Mouse (Mus musculus) embryonic stem cell, embryonic (primary cell): Measurements from ENCODE around the gene Tm9sf2.
"Not testable (repeated sequence)": the region's sequence is repeated elsewhere in the genome, so short reads cannot be mapped to it uniquely, and the experiment has no call there.

ENCODE experiments used
- CTCF ChIA-PET, 4 experiments: fragments of 300-600 bp in 2 of 4; fragments of 350-600 bp in 2 of 4; sonication (Branson Sonifier 250); formaldehyde crosslinking; loops; one replicate each; lab custom pipeline; 2022; ENCODE audit warnings: inconsistent platforms in 2 of 4; lab: Charles Lee
- POLR2A ChIA-PET, 4 experiments: fragments of 300-600 bp in 2 of 4; fragments of 350-600 bp in 2 of 4; sonication (Branson Sonifier 250); formaldehyde crosslinking; loops; one replicate each; lab custom pipeline; 2022; ENCODE audit warnings: antibody characterized with exemption in 4 of 4, inconsistent platforms in 1 of 4; lab: Charles Lee

Gene Tm9sf2

GRCm38 (mm10) chr14:122106822-122107468 lies at the start of gene Tm9sf2:
Gene Tm9sf2, plus strand, starts transcription at chr14:122107038.
- ChIA-PET POLR2A (interaction anchor here in 3 of 4 experiments (0.6 to 4.2 kb wide), 45 partner anchors 7 to 427 kb away, joined by 3 to 23 read pairs (median 3); partner anchors contain the start of genes Clybl (in 2 of the 3), Ubac2 (in 2 of the 3), Pcca (in 1 of the 3) and Zic2 (in 1 of the 3)), CTCF (interaction anchor here in 3 of 4 experiments (0.7 to 1.2 kb wide), 3 partner anchors 84 to 104 kb away, joined by 3 to 4 read pairs (median 4); no protein-coding TSS in a partner anchor)

GRCm38 (mm10) chr14:122057941-122058346 lies 48.9 kb upstream of the Tm9sf2 start:
- CTCF ChIA-PET = interaction anchor here in 2 of 4 experiments (0.5 kb wide), 2 partner anchors 344 to 1077 kb away, joined by 3 to 5 read pairs; no protein-coding TSS in a partner anchor
- POLR2A ChIA-PET = interaction anchor here in 2 of 4 experiments (0.6 to 1.5 kb wide), 3 partner anchors 92 to 131 kb away, joined by 3 to 5 read pairs (median 4); no protein-coding TSS in a partner anchor

- CTCF ChIA-PET = interaction anchor here (0.6 to 2.6 kb wide), 11 partner anchors 21 to 519 kb away, joined by 3 to 18 read pairs (median 5); no protein-coding TSS in a partner anchor
- POLR2A ChIA-PET = interaction anchor here in 2 of 4 experiments (0.7 to 1.5 kb wide), 6 partner anchors 26 to 133 kb away, joined by 3 to 4 read pairs (median 3); partner anchors contain the start of gene Timm8a2 (in 1 of the 2)
These were observed 46.2 kb upstream of the Tm9sf2 start for GRCm38 (mm10) chr14:122060642-122061041.

GRCm38 (mm10) chr14:122061376-122061775 lies 45.5 kb upstream of the Tm9sf2 start:
- ChIA-PET POLR2A (interaction anchor here in 2 of 4 experiments (0.6 to 1.5 kb wide), 8 partner anchors 26 to 183 kb away, joined by 3 to 4 read pairs (median 3); partner anchors contain the start of gene Ubac2 (in 1 of the 2)), CTCF (interaction anchor here (0.6 to 2.6 kb wide), 12 partner anchors 22 to 209 kb away, joined by 3 to 18 read pairs (median 4); no protein-coding TSS in a partner anchor)

- CTCF ChIA-PET = interaction anchor here (0.5 to 3.0 kb wide), 9 partner anchors 12 to 317 kb away, joined by 3 to 18 read pairs (median 8); no protein-coding TSS in a partner anchor
- POLR2A ChIA-PET = interaction anchor here in 1 of 4 experiments (0.8 to 1.0 kb wide), 2 partner anchors 45 to 117 kb away, joined by 3 to 4 read pairs; no protein-coding TSS in a partner anchor
These were observed 44.3 kb upstream of the Tm9sf2 start for GRCm38 (mm10) chr14:122062411-122063090.

- CTCF ChIA-PET = interaction anchor here in 3 of 4 experiments (1.2 to 3.0 kb wide), 5 partner anchors 127 to 198 kb away, joined by 3 to 10 read pairs (median 4); no protein-coding TSS in a partner anchor
- POLR2A ChIA-PET = interaction anchor here in 2 of 4 experiments (0.5 to 1.4 kb wide), 5 partner anchors 41 to 578 kb away, joined by 3 read pairs; no protein-coding TSS in a partner anchor
These were observed 43.2 kb upstream of the Tm9sf2 start for GRCm38 (mm10) chr14:122063599-122063998.

- ChIA-PET POLR2A (interaction anchor here (0.7 to 1.4 kb wide), 8 partner anchors 13 to 137 kb away, joined by 3 to 5 read pairs (median 3); no protein-coding TSS in a partner anchor), CTCF (interaction anchor here (0.5 to 3.0 kb wide), 14 partner anchors 10 to 913 kb away, joined by 3 to 10 read pairs (median 4); no protein-coding TSS in a partner anchor)
These were observed 42.3 kb upstream of the Tm9sf2 start for GRCm38 (mm10) chr14:122064519-122064918.

GRCm38 (mm10) chr14:122066243-122066642 lies 40.6 kb upstream of the Tm9sf2 start:
- ChIA-PET POLR2A (interaction anchor here in 1 of 4 experiments (0.6 kb wide), 1 partner anchor 189 kb away, joined by 4 read pairs; no protein-coding TSS in a partner anchor), CTCF (interaction anchor here in 1 of 4 experiments (1.0 to 1.1 kb wide), 2 partner anchors 46 to 201 kb away, joined by 3 read pairs; no protein-coding TSS in a partner anchor)

GRCm38 (mm10) chr14:122068036-122068435 lies 38.8 kb upstream of the Tm9sf2 start:
- POLR2A ChIA-PET = not testable (repeated sequence)
- CTCF ChIA-PET = interaction anchor here in 1 of 4 experiments (0.8 kb wide), 1 partner anchor 12 kb away, joined by 3 read pairs; no protein-coding TSS in a partner anchor

- ChIA-PET CTCF (interaction anchor here in 1 of 4 experiments (0.8 kb wide), 2 partner anchors 11 kb away, joined by 3 read pairs; no protein-coding TSS in a partner anchor), POLR2A (interaction anchor here in 2 of 4 experiments (0.9 to 2.0 kb wide), 5 partner anchors 35 to 191 kb away, joined by 3 to 5 read pairs (median 4); partner anchors contain the start of genes Tm9sf2 (in 2 of the 2) and Ubac2 (in 1 of the 2))
These were observed 37.8 kb upstream of the Tm9sf2 start for GRCm38 (mm10) chr14:122068801-122069695.

GRCm38 (mm10) chr14:122069948-122070347 lies 36.9 kb upstream of the Tm9sf2 start:
- ChIA-PET POLR2A (interaction anchor here in 2 of 4 experiments (0.6 to 2.0 kb wide), 6 partner anchors 34 to 192 kb away, joined by 3 to 5 read pairs (median 4); partner anchors contain the start of genes Tm9sf2 (in 2 of the 2) and Ubac2 (in 1 of the 2)), CTCF (no interaction called here)

GRCm38 (mm10) chr14:122073422-122073821 lies 33.4 kb upstream of the Tm9sf2 start:
- ChIA-PET CTCF (interaction anchor here in 2 of 4 experiments (0.8 to 1.3 kb wide), 2 partner anchors 9 to 42 kb away, joined by 5 to 9 read pairs; no protein-coding TSS in a partner anchor), POLR2A (interaction anchor here in 1 of 4 experiments (0.5 to 0.9 kb wide), 2 partner anchors 34 to 875 kb away, joined by 3 read pairs; no protein-coding TSS in a partner anchor)

GRCm38 (mm10) chr14:122074360-122074759 lies 32.5 kb upstream of the Tm9sf2 start:
- ChIA-PET POLR2A (interaction anchor here in 1 of 4 experiments (0.9 kb wide), 1 partner anchor 33 kb away, joined by 3 read pairs; no protein-coding TSS in a partner anchor), CTCF (interaction anchor here in 3 of 4 experiments (0.8 to 1.3 kb wide), 3 partner anchors 10 to 41 kb away, joined by 3 to 9 read pairs (median 5); no protein-coding TSS in a partner anchor)

GRCm38 (mm10) chr14:122075485-122076200 lies 31.2 kb upstream of the Tm9sf2 start:
- ChIA-PET POLR2A (interaction anchor here in 2 of 4 experiments (0.6 to 0.7 kb wide), 2 partner anchors 10 to 147 kb away, joined by 3 read pairs; no protein-coding TSS in a partner anchor), CTCF (interaction anchor here in 1 of 4 experiments (0.6 to 1.2 kb wide), 3 partner anchors 11 to 147 kb away, joined by 3 to 4 read pairs (median 4); no protein-coding TSS in a partner anchor)

- POLR2A ChIA-PET = no interaction called here
- CTCF ChIA-PET = interaction anchor here in 1 of 4 experiments (1.2 kb wide), 1 partner anchor 12 kb away, joined by 4 read pairs; no protein-coding TSS in a partner anchor
These were observed 29.8 kb upstream of the Tm9sf2 start for GRCm38 (mm10) chr14:122077017-122077416.
